Mouse (Mus musculus): ENCODE data around the gene Wdr93. TPM values are rescaled to one million over a fixed set of nuclear protein-coding genes. Genes with fewer than 3 reads are reported as not detected.

The Wdr93 gene
- 0.14 TPM in 1 of 2 replicates, not detected in the other for polyA plus RNA-seq (2014; fragmentation: Nextera tagmentation; extraction: Ambion mirVana)

GRCm38 (mm10) chr7:79742659-79743536 lies at the start of gene Wdr93, which contains the start of gene Pex11a:
Gene Wdr93 (plus strand): TSS chr7:79743163.
Gene Pex11a (minus strand): TSS chr7:79743131.
- ATAC-seq (ENCODE audit: low FRiP score, low TSS enrichment) = peak; percentile 75
- 2% methylated on average over 46 of the region's 46 CpGs for WGBS

GRCm38 (mm10) chr7:79696495-79696894 lies 46.5 kb upstream of the Wdr93 start:
- Histone ChIP-seq H3K4me3 (replicated peaks; ENCODE audit: low read depth, low read length) (no peak overlapping the region), H3K27ac (replicated peaks; ENCODE audit: low read depth, low read length) (no peak overlapping the region), H3K36me3 (ENCODE audit: control insufficient read depth, insufficient read depth, low read length) (peaks cover 39% of the 10 kb centered on the region; the same call in 1 of the 2 replicates), H3K9me3 (ENCODE audit: control insufficient read depth, low read length) (no peaks in the 10 kb centered on the region), H3K4me1 (ENCODE audit: control insufficient read depth, insufficient read depth, low read length) (no peaks in the 10 kb centered on the region), H3K4me2 (ENCODE audit: low read length) (no peak overlapping the region), H3K27me3 (ENCODE audit: control insufficient read depth, insufficient read depth, low read length) (no peaks in the 10 kb centered on the region), H3K9ac (replicated peaks; ENCODE audit: low read length) (no peak overlapping the region)
- WGBS = 86% methylated on average over 8 of the region's 8 CpGs
- DNase-seq (no peak), ATAC-seq (ENCODE audit: low FRiP score, low TSS enrichment) (no peak)

More at GRCm38 (mm10) chr7:79742659-79743536, at the start of gene Wdr93, which contains the start of gene Pex11a:
- DNase-seq = peak; percentile 93
- Histone ChIP-seq H3K4me1 (ENCODE audit: control insufficient read depth, insufficient read depth, low read length) (peaks cover 8% of the 10 kb centered on the region), H3K36me3 (ENCODE audit: control insufficient read depth, insufficient read depth, low read length) (no peaks in the 10 kb centered on the region), H3K4me3 (replicated peaks; ENCODE audit: low read depth, low read length) (peak within 1 kb of the TSS; percentile 70), H3K27me3 (ENCODE audit: control insufficient read depth, insufficient read depth, low read length) (no peaks in the 10 kb centered on the region), H3K9ac (replicated peaks; ENCODE audit: low read length) (peak within 1 kb of the TSS; percentile 60), H3K27ac (replicated peaks; ENCODE audit: low read depth, low read length) (no peak within 1 kb of the TSS), H3K9me3 (ENCODE audit: control insufficient read depth, low read length) (no peaks in the 10 kb centered on the region), H3K4me2 (ENCODE audit: low read length) (peak within 1 kb of the TSS; percentile 97)

GRCm38 (mm10) chr7:79702755-79703154 lies 40.2 kb upstream of the Wdr93 start:
- H3K9me3 ChIP-seq (ENCODE audit: control insufficient read depth, low read length) = no peaks in the 10 kb centered on the region
- H3K27me3 ChIP-seq (ENCODE audit: control insufficient read depth, insufficient read depth, low read length) = no peaks in the 10 kb centered on the region
- ATAC-seq (ENCODE audit: low FRiP score, low TSS enrichment) = no peak
- H3K4me1 ChIP-seq (ENCODE audit: control insufficient read depth, insufficient read depth, low read length) = no peaks in the 10 kb centered on the region
- H3K4me2 ChIP-seq (ENCODE audit: low read length) = no peak overlapping the region
- H3K4me3 ChIP-seq (replicated peaks; ENCODE audit: low read depth, low read length) = no peak overlapping the region
- H3K36me3 ChIP-seq (ENCODE audit: control insufficient read depth, insufficient read depth, low read length) = peaks cover 28% of the 10 kb centered on the region; the same call in 1 of the 2 replicates
- no peak overlapping the region for H3K9ac ChIP-seq (replicated peaks; ENCODE audit: low read length)
- WGBS = 85% methylated on average over 16 of the region's 16 CpGs
- H3K27ac ChIP-seq (replicated peaks; ENCODE audit: low read depth, low read length) = no peak overlapping the region
- DNase-seq = no peak

- no peak for DNase-seq
- 0 out of 2 replicates have a peak, but pooled peaks cover 5% of the 10 kb centered on the region for H3K4me1 ChIP-seq (ENCODE audit: control insufficient read depth, insufficient read depth, low read length)
- H3K9ac ChIP-seq (replicated peaks; ENCODE audit: low read length) = no peak overlapping the region
- no peaks in the 10 kb centered on the region for H3K9me3 ChIP-seq (ENCODE audit: control insufficient read depth, low read length)
- ATAC-seq (ENCODE audit: low FRiP score, low TSS enrichment) = no peak
- H3K36me3 ChIP-seq (ENCODE audit: control insufficient read depth, insufficient read depth, low read length) = peaks cover 15% of the 10 kb centered on the region; the same call in 1 of the 2 replicates
- H3K4me2 ChIP-seq (ENCODE audit: low read length) = no peak overlapping the region
- no peak overlapping the region for H3K27ac ChIP-seq (replicated peaks; ENCODE audit: low read depth, low read length)
- H3K27me3 ChIP-seq (ENCODE audit: control insufficient read depth, insufficient read depth, low read length) = no peaks in the 10 kb centered on the region
- 96% methylated on average over 5 of the region's 5 CpGs for WGBS
- H3K4me3 ChIP-seq (replicated peaks; ENCODE audit: low read depth, low read length) = no peak overlapping the region
Observed at GRCm38 (mm10) chr7:79705210-79705609, 37.8 kb upstream of the Wdr93 start.

- Histone ChIP-seq H3K27me3 (ENCODE audit: control insufficient read depth, insufficient read depth, low read length) (no peaks in the 10 kb centered on the region; the same call in 1 of the 2 replicates), H3K9ac (replicated peaks; ENCODE audit: low read length) (peak overlapping the region; percentile 50), H3K36me3 (ENCODE audit: control insufficient read depth, insufficient read depth, low read length) (no peaks in the 10 kb centered on the region), H3K9me3 (ENCODE audit: control insufficient read depth, low read length) (no peaks in the 10 kb centered on the region), H3K4me3 (replicated peaks; ENCODE audit: low read depth, low read length) (peak overlapping the region; percentile 44), H3K4me1 (ENCODE audit: control insufficient read depth, insufficient read depth, low read length) (peaks cover 14% of the 10 kb centered on the region; the same call in 1 of the 2 replicates), H3K4me2 (ENCODE audit: low read length) (peak overlapping the region; percentile 70), H3K27ac (replicated peaks; ENCODE audit: low read depth, low read length) (0 out of 2 replicates have a peak overlapping the region, but pooled peaks have one; percentile 13)
- under 1% methylated on average over 55 of the region's 55 CpGs for WGBS
- ATAC-seq (ENCODE audit: low FRiP score, low TSS enrichment) = peak; percentile 82
- DNase-seq = peak; percentile 93
Observed at GRCm38 (mm10) chr7:79710130-79710607, 32.8 kb upstream of the Wdr93 start.

GRCm38 (mm10) chr7:79710831-79711230 lies 32.1 kb upstream of the Wdr93 start:
- peak overlapping the region; percentile 70 for H3K4me2 ChIP-seq (ENCODE audit: low read length)
- H3K36me3 ChIP-seq (ENCODE audit: control insufficient read depth, insufficient read depth, low read length) = no peaks in the 10 kb centered on the region
- H3K9ac ChIP-seq (replicated peaks; ENCODE audit: low read length) = peak overlapping the region; percentile 50
- 23% methylated on average over 17 of the region's 17 CpGs for WGBS
- H3K27me3 ChIP-seq (ENCODE audit: control insufficient read depth, insufficient read depth, low read length) = no peaks in the 10 kb centered on the region; the same call in 1 of the 2 replicates
- no peaks in the 10 kb centered on the region for H3K9me3 ChIP-seq (ENCODE audit: control insufficient read depth, low read length)
- H3K4me1 ChIP-seq (ENCODE audit: control insufficient read depth, insufficient read depth, low read length) = peaks cover 18% of the 10 kb centered on the region
- H3K4me3 ChIP-seq (replicated peaks; ENCODE audit: low read depth, low read length) = peak overlapping the region; percentile 44
- ATAC-seq (ENCODE audit: low FRiP score, low TSS enrichment) (no peak), DNase-seq (peak; percentile 40)
- H3K27ac ChIP-seq (replicated peaks; ENCODE audit: low read depth, low read length) = 0 out of 2 replicates have a peak overlapping the region, but pooled peaks have one; percentile 13

- Histone ChIP-seq H3K4me1 (ENCODE audit: control insufficient read depth, insufficient read depth, low read length) (peaks cover 16% of the 10 kb centered on the region), H3K9me3 (ENCODE audit: control insufficient read depth, low read length) (no peaks in the 10 kb centered on the region), H3K27me3 (ENCODE audit: control insufficient read depth, insufficient read depth, low read length) (peaks cover 3% of the 10 kb centered on the region; the same call in 1 of the 2 replicates), H3K27ac (replicated peaks; ENCODE audit: low read depth, low read length) (no peak within 1 kb of the TSS; the same call in 1 of the 2 replicates), H3K36me3 (ENCODE audit: control insufficient read depth, insufficient read depth, low read length) (no peaks in the 10 kb centered on the region), H3K4me3 (replicated peaks; ENCODE audit: low read depth, low read length) (peak within 1 kb of the TSS; percentile 55), H3K4me2 (ENCODE audit: low read length) (peak within 1 kb of the TSS; percentile 90), H3K9ac (replicated peaks; ENCODE audit: low read length) (peak within 1 kb of the TSS; percentile 60)
- DNase-seq (peak; percentile 86), ATAC-seq (ENCODE audit: low FRiP score, low TSS enrichment) (peak; percentile 87)
- WGBS = under 1% methylated on average over 52 of the region's 55 CpGs
Observed at GRCm38 (mm10) chr7:79715187-79715981, 27.6 kb upstream of the Wdr93 start, which contains the start of gene Kif7. Gene Kif7 (minus strand): TSS chr7:79715720.
